Mouse (Mus musculus) layer of hippocampus, postnatal 36 days (tissue): ENCODE data around the gene Cdc14b. TPM values are rescaled to one million over a fixed set of nuclear protein-coding genes. Genes with fewer than 3 reads are reported as not detected.

Experiments
- DNase-seq, 2 experiments: peaks; one replicate each; pipeline ENCODE4 v3.0.0; 2022
- total RNA-seq, 2 experiments: library from RNA; stranded (reverse); gene quantifications; 2 replicates each; pipeline ENCODE4 v1.2.3; 2021

The Cdc14b gene
- total RNA-seq, 2 experiments from 2014 or later = 8.8 to 10.2 TPM

- DNase-seq = no peak
Observed at GRCm38 (mm10) chr13:64235777-64236176, 39.3 kb downstream of the Cdc14b start.

- no peak for DNase-seq
Observed at GRCm38 (mm10) chr13:64235062-64235715, 39.9 kb downstream of the Cdc14b start.

GRCm38 (mm10) chr13:64233139-64233538 is 42.0 kb downstream of the Cdc14b start:
- no peak for DNase-seq

- no peak for DNase-seq
Observed at GRCm38 (mm10) chr13:64226725-64227124, 48.4 kb downstream of the Cdc14b start.

GRCm38 (mm10) chr13:64225738-64226137 is 49.4 kb downstream of the Cdc14b start:
- DNase-seq = no peak

GRCm38 (mm10) chr13:64214891-64215290 is 60.2 kb downstream of the Cdc14b start:
- DNase-seq = no peak

- no peak for DNase-seq
Observed at GRCm38 (mm10) chr13:64211995-64212603, 63.0 kb downstream of the Cdc14b start.

- no peak for DNase-seq
Observed at GRCm38 (mm10) chr13:64208146-64208545, 66.9 kb downstream of the Cdc14b start.

- DNase-seq = no peak
Observed at GRCm38 (mm10) chr13:64205186-64205585, 69.9 kb downstream of the Cdc14b start.

GRCm38 (mm10) chr13:64204726-64205125 is 70.4 kb downstream of the Cdc14b start:
- no peak for DNase-seq

- DNase-seq = no peak
Observed at GRCm38 (mm10) chr13:64200911-64201310, 74.2 kb downstream of the Cdc14b start.

- no peak for DNase-seq
Observed at GRCm38 (mm10) chr13:64198310-64198709, 76.8 kb downstream of the Cdc14b start.

GRCm38 (mm10) chr13:64197899-64198298 is 77.2 kb downstream of the Cdc14b start:
- no peak for DNase-seq

GRCm38 (mm10) chr13:64187065-64187464 is 88.0 kb downstream of the Cdc14b start:
- DNase-seq = no peak

GRCm38 (mm10) chr13:64186516-64186915 is 88.6 kb downstream of the Cdc14b start:
- DNase-seq = no peak

GRCm38 (mm10) chr13:64185586-64185985 is 89.5 kb downstream of the Cdc14b start:
- DNase-seq = no peak

- DNase-seq = no peak
Observed at GRCm38 (mm10) chr13:64185176-64185575, 89.9 kb downstream of the Cdc14b start.

- no peak for DNase-seq
Observed at GRCm38 (mm10) chr13:64184361-64184760, 90.7 kb downstream of the Cdc14b start.

GRCm38 (mm10) chr13:64183583-64183982 is 91.5 kb downstream of the Cdc14b start:
- DNase-seq = no peak

GRCm38 (mm10) chr13:64182091-64182490 is 93.0 kb downstream of the Cdc14b start:
- no peak for DNase-seq

GRCm38 (mm10) chr13:64180888-64181287 is 94.2 kb downstream of the Cdc14b start:
- peak in 1 of 2 experiments; percentile 12 for DNase-seq

GRCm38 (mm10) chr13:64180300-64180699 is 94.8 kb downstream of the Cdc14b start:
- no peak for DNase-seq

GRCm38 (mm10) chr13:64178746-64179652 is 96.1 kb downstream of the Cdc14b start:
- no peak for DNase-seq
